Mouse (Mus musculus) CH12F3 (cell line): ENCODE data around the gene Gm44973.

Experiments used
- in situ Hi-C: fragments of 300-500 bp; cut with MboI; formaldehyde crosslinking; loops from 2 replicates; pipeline ENCODE4 v1.14.3; 2020; ENCODE audit warnings: low sequenced_read_pairs

Gm44973 gene

GRCm38 (mm10) chr7:5047313-5047712 is 32.0 kb downstream of the Gm44973 start:
- in situ Hi-C loops, result loop anchor here (5.0 kb wide), 1 partner anchor 105 kb away; no protein-coding TSS in a partner anchor

- in situ Hi-C loops, result no loop called here
Measured at GRCm38 (mm10) chr7:5051193-5052192, 36.2 kb downstream of the Gm44973 start, which contains the start of gene Zfp580. Zfp580 (plus strand) TSS chr7:5051538.

GRCm38 (mm10) chr7:5052438-5052837 is 37.1 kb downstream of the Gm44973 start:
- in situ Hi-C loops, result no loop called here

GRCm38 (mm10) chr7:5052931-5053343 is 37.6 kb downstream of the Gm44973 start:
- in situ Hi-C loops, result no loop called here

- in situ Hi-C loops, result no loop called here
Measured at GRCm38 (mm10) chr7:5053456-5054179, 38.3 kb downstream of the Gm44973 start.

GRCm38 (mm10) chr7:5056651-5057263 is 41.5 kb downstream of the Gm44973 start:
- in situ Hi-C loops, result no loop called here

GRCm38 (mm10) chr7:5057381-5057780 is 42.1 kb downstream of the Gm44973 start:
- in situ Hi-C loops, result no loop called here

- in situ Hi-C loops, result no loop called here
Measured at GRCm38 (mm10) chr7:5057804-5058203, 42.5 kb downstream of the Gm44973 start.

GRCm38 (mm10) chr7:5058631-5059030 is 43.3 kb downstream of the Gm44973 start:
- in situ Hi-C loops, result no loop called here

- in situ Hi-C loops, result no loop called here
Measured at GRCm38 (mm10) chr7:5059421-5059820, 44.1 kb downstream of the Gm44973 start.

- in situ Hi-C loops, result no loop called here
Measured at GRCm38 (mm10) chr7:5060239-5060731, 45.0 kb downstream of the Gm44973 start.

- in situ Hi-C loops, result no loop called here
Measured at GRCm38 (mm10) chr7:5060944-5061773, 45.9 kb downstream of the Gm44973 start.

GRCm38 (mm10) chr7:5061774-5062359 is 46.6 kb downstream of the Gm44973 start, which contains the start of gene U2af2:
U2af2 (plus strand) TSS chr7:5062143.
- in situ Hi-C loops, result no loop called here

GRCm38 (mm10) chr7:5062360-5063001 is 47.2 kb downstream of the Gm44973 start:
- in situ Hi-C loops, result no loop called here

- in situ Hi-C loops, result no loop called here
Measured at GRCm38 (mm10) chr7:5064886-5065285, 49.6 kb downstream of the Gm44973 start.

- in situ Hi-C loops, result no loop called here
Measured at GRCm38 (mm10) chr7:5073586-5073985, 58.3 kb downstream of the Gm44973 start.

- in situ Hi-C loops, result no loop called here
Measured at GRCm38 (mm10) chr7:5074984-5075383, 59.7 kb downstream of the Gm44973 start.

GRCm38 (mm10) chr7:5076931-5077330 is 61.6 kb downstream of the Gm44973 start:
- in situ Hi-C loops, result no loop called here
